Mouse (Mus musculus) bone marrow macrophage, adult 2 months (primary cell): ENCODE results near the gene Speg.

Experiments
- CTCF ChIP-seq: IDR thresholded peaks from 2 replicates; pipeline ENCODE4 v1.5.1; 2012; ENCODE audit warnings: low read depth, mild to moderate bottlenecking, low read length, moderate library complexity
- POLR2A ChIP-seq: IDR thresholded peaks from 2 replicates; pipeline ENCODE4 v1.6.1; 2012; ENCODE audit warnings: mild to moderate bottlenecking, low read depth, low read length, borderline replicate concordance

GRCm38 (mm10) chr1:75381482-75382355, 6.6 kb downstream of the Speg start:
- no peak for TF ChIP-seq CTCF
- TF ChIP-seq POLR2A: no peak
